Mouse (Mus musculus) thymus, adult 2 months (tissue): ENCODE results near the gene Fam161b.

ENCODE experiments used
- CTCF ChIP-seq: fragments of 200-500 bp; IDR thresholded peaks from 2 replicates; pipeline ENCODE4 v1.5.1; 2012; ENCODE audit warnings: mild to moderate bottlenecking, control low read depth, low read length, moderate library complexity, borderline replicate concordance; ENCODE audit not compliant: control insufficient read depth, poor library complexity, insufficient read depth; ENCODE audit errors: extremely low read depth
- POLR2A ChIP-seq: fragments of 200-500 bp; IDR thresholded peaks from 2 replicates; pipeline ENCODE4 v1.6.1; 2012; ENCODE audit warnings: mild to moderate bottlenecking, low read length, control low read depth, moderate library complexity; ENCODE audit not compliant: control insufficient read depth, poor library complexity, insufficient read depth; ENCODE audit errors: extremely low read depth

DNA sequence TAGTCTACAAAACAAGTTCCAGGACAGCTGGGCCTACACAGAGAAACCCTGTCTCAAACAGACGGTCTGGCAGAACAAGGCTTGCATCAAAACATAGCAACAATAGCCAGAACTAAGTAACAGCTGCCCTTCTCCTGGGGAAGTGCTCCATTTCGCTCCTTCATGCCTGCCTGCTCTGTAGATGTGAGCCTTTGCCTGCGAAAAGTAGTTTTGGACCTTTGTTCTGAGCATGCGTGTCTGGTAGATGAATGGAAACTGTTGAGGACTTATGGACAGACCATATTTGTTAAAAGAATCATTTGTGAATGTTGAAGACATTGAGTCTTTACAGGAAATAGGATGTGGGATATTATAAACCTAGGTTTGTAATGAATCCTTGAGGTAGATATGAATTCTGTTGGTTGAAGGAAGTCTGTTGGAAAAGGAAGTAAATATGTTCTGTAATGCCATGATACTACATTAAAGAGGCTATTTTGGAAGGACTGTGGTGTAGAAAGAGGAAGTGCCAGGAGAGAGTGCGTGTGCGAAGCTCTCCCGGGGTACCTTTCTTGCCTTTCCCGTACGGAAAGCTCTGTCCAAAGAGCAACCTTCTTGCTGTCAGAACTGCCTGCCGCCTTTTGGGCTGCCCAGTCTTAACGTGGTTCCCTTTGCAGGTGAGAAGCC is 24.5 kb downstream of the Fam161b start:
- TF ChIP-seq CTCF = no peak
- TF ChIP-seq POLR2A = no peak
